Mouse (Mus musculus) CH12.LX (cell line): ENCODE measurements around the gene Clint1. TPM values are rescaled to one million over a fixed set of nuclear protein-coding genes. Genes with fewer than 3 reads are reported as not detected.
"Not testable (repeated sequence)": the region's sequence is repeated elsewhere in the genome, so short reads cannot be mapped to it uniquely, and the experiment has no call there.

Experiments
- DNase-seq: peaks from one replicate; pipeline ENCODE4 v3.0.0-alpha.2; 2013; ENCODE audit errors: extremely low read depth
- H3K27ac ChIP-seq: 2 replicates; pipeline ENCODE4 v1.5.1; 2012; ENCODE audit warnings: low read depth, mild to moderate bottlenecking, control low read depth, moderate library complexity; ENCODE audit not compliant: insufficient read depth
- H3K27me3 ChIP-seq: replicated peaks from 2 replicates; pipeline ENCODE3; 2012; ENCODE audit warnings: inconsistent platforms
- H3K36me3 ChIP-seq, 2 experiments: replicated peaks in 1 of 2; 2 replicates each; pipeline versions ENCODE3 to v1.6.1; 2012; ENCODE audit warnings: inconsistent platforms in 1 of 2, low read length in 1 of 2, mild to moderate bottlenecking in 1 of 2, mixed read lengths in 1 of 2, moderate library complexity in 1 of 2; ENCODE audit not compliant: control insufficient read depth in 1 of 2, insufficient read depth in 1 of 2
- H3K4me1 ChIP-seq, 2 experiments: 2 replicates each; pipeline ENCODE4 v1.6.1; 2012; ENCODE audit warnings: inconsistent platforms in 1 of 2, moderate library complexity in 1 of 2; ENCODE audit not compliant: insufficient read depth in 2 of 2, control insufficient read depth in 1 of 2
- H3K4me2 ChIP-seq: 2 replicates; pipeline ENCODE4 v1.6.1; 2012; ENCODE audit warnings: low read depth, mild to moderate bottlenecking, control low read depth; ENCODE audit not compliant: poor library complexity, insufficient read depth, severe bottlenecking
- H3K4me3 ChIP-seq, 3 experiments: fragments of 150-350 bp in 1 of 3; sonication (generic) in 1 of 3; replicated peaks in 1 of 3; 2 replicates each; pipeline versions ENCODE3 to v1.5.1; 2011 to 2012; ENCODE audit warnings: low read depth in 2 of 3, low read length in 2 of 3, mild to moderate bottlenecking in 2 of 3, moderate library complexity in 2 of 3, control low read depth in 1 of 3, improper control_type of control experiment in 1 of 3, inconsistent platforms in 1 of 3, mixed read lengths in 1 of 3; ENCODE audit not compliant: poor library complexity in 1 of 3
- H3K79me2 ChIP-seq: replicated peaks from 2 replicates; pipeline ENCODE4 v1.6.1; 2012; ENCODE audit warnings: mild to moderate bottlenecking, moderate library complexity; ENCODE audit not compliant: control insufficient read depth, poor library complexity, insufficient read depth, severe bottlenecking; ENCODE audit errors: extremely low read depth
- H3K9ac ChIP-seq: 2 replicates; pipeline ENCODE4 v1.6.1; 2012; ENCODE audit warnings: low read depth, mild to moderate bottlenecking, control low read depth, moderate library complexity; ENCODE audit not compliant: insufficient read depth
- H3K9me3 ChIP-seq: replicated peaks from 2 replicates; pipeline ENCODE3; 2012; ENCODE audit warnings: low read length, inconsistent platforms, mixed read lengths
- BHLHE40 ChIP-seq: IDR thresholded peaks from 2 replicates; pipeline ENCODE4 v1.6.1; 2011; ENCODE audit warnings: mild to moderate bottlenecking, low read depth, low read length, improper control_type of control experiment
- CHD2 ChIP-seq: IDR thresholded peaks from 2 replicates; pipeline ENCODE4 v1.6.1; 2011; ENCODE audit warnings: low read length, improper control_type of control experiment
- CTCF ChIP-seq, 2 experiments: IDR thresholded peaks in 1 of 2; conservative IDR thresholded peaks in 1 of 2; 2 replicates each; pipeline ENCODE4 v1.5.1; 2011 to 2012; ENCODE audit warnings: low read depth in 2 of 2, low read length in 2 of 2, improper control_type of control experiment in 1 of 2, inconsistent platforms in 1 of 2, mild to moderate bottlenecking in 1 of 2, moderate library complexity in 1 of 2
- ELF1 ChIP-seq: IDR thresholded peaks from 2 replicates; pipeline ENCODE4 v1.6.1; 2014; ENCODE audit warnings: low read depth, mild to moderate bottlenecking, inconsistent platforms, low read length, improper control_type of control experiment
- IRF4 ChIP-seq: IDR thresholded peaks from 2 replicates; pipeline ENCODE4 v1.6.1; 2014; ENCODE audit warnings: low read depth, mild to moderate bottlenecking, inconsistent platforms, low read length, improper control_type of control experiment
- JUND ChIP-seq: conservative IDR thresholded peaks from 2 replicates; pipeline ENCODE4 v1.6.1; 2011; ENCODE audit warnings: low read depth, low read length, improper control_type of control experiment
- MXI1 ChIP-seq: IDR thresholded peaks from 2 replicates; pipeline ENCODE4 v1.6.1; 2011; ENCODE audit warnings: mild to moderate bottlenecking, low read depth, low read length, improper control_type of control experiment
- MYC ChIP-seq: IDR thresholded peaks from 2 replicates; pipeline ENCODE4 v1.6.1; 2011; ENCODE audit warnings: low read depth, mild to moderate bottlenecking, improper control_type of control experiment, low read length
- RAD21 ChIP-seq: IDR thresholded peaks from 2 replicates; pipeline ENCODE4 v1.6.1; 2011; ENCODE audit warnings: low read depth, mild to moderate bottlenecking, low read length, improper control_type of control experiment, moderate library complexity
- RCOR1 ChIP-seq: conservative IDR thresholded peaks from 2 replicates; pipeline ENCODE4 v1.6.1; 2012; ENCODE audit warnings: low read depth, mild to moderate bottlenecking, inconsistent platforms, low read length, improper control_type of control experiment
- SIN3A ChIP-seq: IDR thresholded peaks from 2 replicates; pipeline ENCODE4 v1.6.1; 2012; ENCODE audit warnings: low read length, improper control_type of control experiment, inconsistent platforms
- SMC3 ChIP-seq: IDR thresholded peaks from 2 replicates; pipeline ENCODE4 v1.6.1; 2011; ENCODE audit warnings: low read depth, low read length, improper control_type of control experiment
- ZC3H11A ChIP-seq: IDR thresholded peaks from 2 replicates; pipeline ENCODE4 v1.6.1; 2012; ENCODE audit warnings: low read depth, mild to moderate bottlenecking, inconsistent platforms, low read length, improper control_type of control experiment
- ZKSCAN1 ChIP-seq: IDR thresholded peaks from 2 replicates; pipeline ENCODE4 v1.6.1; 2012; ENCODE audit warnings: low read depth, inconsistent platforms, low read length, improper control_type of control experiment, borderline replicate concordance
- ZNF384 ChIP-seq: IDR thresholded peaks from 2 replicates; pipeline ENCODE4 v1.6.1; 2012; ENCODE audit warnings: low read depth, low read length, improper control_type of control experiment, inconsistent platforms
- dilution Hi-C: fragments of 300-500 bp; cut with MboI; formaldehyde crosslinking; loops from 2 replicates; pipeline ENCODE4 v1.14.3; 2020; ENCODE audit warnings: low sequenced_read_pairs; ENCODE audit not compliant: extremely low pct_unique_long_range_greater_than_20kb, extremely low pct_ligation_motif_present
- in situ Hi-C: fragments of 300-500 bp; cut with MboI; formaldehyde crosslinking; loops from 3 replicates; pipeline ENCODE4 v1.14.3; 2019; ENCODE audit warnings: low sequenced_read_pairs, low pct_ligation_motif_present, low pct_unique_long_range_greater_than_20kb, mixed read lengths
- polyA plus RNA-seq: library from polyadenylated mRNA; unstranded; fragments of >175 nt; gene quantifications from 2 replicates; pipeline ENCODE4 v1.2.1, GENCODE M21; 2012; ENCODE audit warnings: low read depth; ENCODE audit not compliant: insufficient read length
- total RNA-seq, 2 experiments: library from RNA; depleted of rRNA; stranded (reverse); fragments of 300-350 nt in 1 of 2; fragments of >200 nt in 1 of 2; gene quantifications; 2 replicates each; pipeline ENCODE4 v1.2.3; 2012 to 2014

Gene Clint1
- total and polyA plus RNA-seq, 3 experiments: 54.1 to 137 (median 98.5) TPM

DNA sequence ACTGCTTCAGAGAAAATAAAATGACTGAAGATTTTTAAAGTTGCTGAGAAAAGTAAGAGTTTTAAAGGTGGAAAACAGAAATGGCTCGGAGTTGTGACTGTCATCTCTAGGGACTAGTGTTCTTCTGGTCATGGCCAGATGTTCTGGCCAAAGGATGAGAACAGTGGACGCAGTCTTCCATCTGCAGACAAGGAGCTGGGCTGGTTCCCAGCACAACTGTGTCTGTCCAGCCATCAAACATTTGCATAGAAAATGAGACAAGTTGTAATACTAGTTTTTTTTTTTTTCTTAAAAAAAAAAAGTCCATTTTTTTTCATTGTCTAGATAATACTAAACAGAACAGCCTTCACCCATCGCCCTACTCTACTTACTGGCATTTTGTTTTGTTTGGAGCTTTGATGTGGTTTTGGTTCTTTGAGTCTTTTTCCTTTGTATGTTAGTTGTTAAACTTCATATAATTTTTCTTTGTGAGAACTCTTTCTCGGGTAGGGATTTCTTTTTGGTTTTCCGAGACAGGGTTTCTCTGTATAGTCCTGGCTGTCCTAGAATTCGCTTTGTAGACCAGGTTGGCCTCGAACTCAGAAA, 23.6 kb downstream of the Clint1 start:
- dilution Hi-C loops: no loop called here
- Histone ChIP-seq H3K36me3 (peaks cover 8 to 72% of the 10 kb centered on the region in 2 experiments), H3K4me1 (peaks cover 0 to 36% of the 10 kb centered on the region in 2 experiments; a peak in 2 of 4 replicates), H3K27me3 (no peaks in the 10 kb centered on the region), H3K9ac (no peak overlapping the region), H3K4me3 (no peak overlapping the region), H3K79me2 (peaks cover 22% of the 10 kb centered on the region; the same call in 1 of the 2 replicates), H3K27ac (no peak overlapping the region), H3K4me2 (no peak overlapping the region), H3K9me3 (no peaks in the 10 kb centered on the region)
- in situ Hi-C loops: loop anchor here (25.0 kb wide), 1 partner anchor 1288 kb away; no protein-coding TSS in a partner anchor
- TF ChIP-seq ZNF384: peak; percentile 45; the same call in 1 of the 2 replicates
- no peak for TF ChIP-seq SMC3
- no peak for DNase-seq

DNA sequence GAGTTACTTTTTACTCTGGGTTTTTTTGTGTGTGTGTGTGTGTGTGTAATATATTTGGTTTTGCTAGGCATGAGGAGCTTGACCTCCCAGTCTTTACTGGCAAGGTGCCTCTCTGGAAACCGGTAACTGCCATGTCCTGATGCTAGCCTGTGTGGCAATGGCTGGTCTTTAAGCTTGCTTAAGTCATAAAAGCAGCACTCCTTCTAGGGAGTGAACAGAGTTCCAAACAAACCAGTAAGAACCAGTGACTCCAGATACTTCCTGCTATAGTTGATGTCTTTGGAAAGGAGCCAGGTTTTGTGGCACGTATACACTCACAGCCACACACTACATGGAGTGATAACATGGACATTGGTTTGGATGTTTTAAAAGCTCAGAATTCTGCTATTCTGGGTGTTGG, 24.2 kb downstream of the Clint1 start:
- no peak for DNase-seq
- no peak overlapping the region for H3K9ac ChIP-seq
- peaks cover 18% of the 10 kb centered on the region; the same call in 1 of the 2 replicates for H3K79me2 ChIP-seq
- H3K4me2 ChIP-seq: no peak overlapping the region
- H3K4me3 ChIP-seq: no peak overlapping the region
- no peak for TF ChIP-seq BHLHE40
- H3K36me3 ChIP-seq: peaks cover 5 to 72% of the 10 kb centered on the region in 2 experiments
- no peaks in the 10 kb centered on the region for H3K27me3 ChIP-seq
- dilution Hi-C loops (no loop called here), in situ Hi-C loops (loop anchor here (25.0 kb wide), 1 partner anchor 1289 kb away; no protein-coding TSS in a partner anchor)
- no peaks in the 10 kb centered on the region for H3K9me3 ChIP-seq
- H3K4me1 ChIP-seq: peaks cover 0 to 38% of the 10 kb centered on the region in 2 experiments; a peak in 2 of 4 replicates
- H3K27ac ChIP-seq: no peak overlapping the region

DNA sequence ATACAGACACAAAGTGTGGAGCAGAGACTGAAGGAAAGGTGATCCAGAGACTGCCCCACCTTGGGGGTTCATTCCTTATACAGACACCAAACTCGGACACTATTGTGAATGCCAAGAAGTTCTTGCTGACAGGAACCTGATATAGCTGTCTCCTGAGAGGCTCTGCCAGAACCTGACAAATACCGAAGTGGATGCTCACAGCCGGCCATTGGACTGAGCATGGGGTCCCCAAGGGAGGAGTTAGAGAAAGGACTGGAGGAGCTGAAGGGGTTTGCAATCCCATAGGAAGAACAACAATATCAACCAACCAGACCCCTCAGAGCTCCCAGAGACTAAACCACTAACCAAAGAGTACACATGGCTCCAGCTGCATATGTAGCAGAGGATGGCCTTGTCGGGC, 27.5 kb downstream of the Clint1 start:
- peaks cover under 1 to 57% of the 10 kb centered on the region in 2 experiments for H3K36me3 ChIP-seq
- H3K4me3 ChIP-seq, DNase-seq, H3K9ac ChIP-seq, H3K27ac ChIP-seq, dilution Hi-C loops, H3K27me3 ChIP-seq, H3K9me3 ChIP-seq, H3K4me2 ChIP-seq: not testable (repeated sequence)
- peaks cover 14% of the 10 kb centered on the region for H3K79me2 ChIP-seq
- in situ Hi-C loops: loop anchor here (25.0 kb wide), 1 partner anchor 1292 kb away; no protein-coding TSS in a partner anchor
- peaks cover 5 to 40% of the 10 kb centered on the region in 2 experiments for H3K4me1 ChIP-seq

DNA sequence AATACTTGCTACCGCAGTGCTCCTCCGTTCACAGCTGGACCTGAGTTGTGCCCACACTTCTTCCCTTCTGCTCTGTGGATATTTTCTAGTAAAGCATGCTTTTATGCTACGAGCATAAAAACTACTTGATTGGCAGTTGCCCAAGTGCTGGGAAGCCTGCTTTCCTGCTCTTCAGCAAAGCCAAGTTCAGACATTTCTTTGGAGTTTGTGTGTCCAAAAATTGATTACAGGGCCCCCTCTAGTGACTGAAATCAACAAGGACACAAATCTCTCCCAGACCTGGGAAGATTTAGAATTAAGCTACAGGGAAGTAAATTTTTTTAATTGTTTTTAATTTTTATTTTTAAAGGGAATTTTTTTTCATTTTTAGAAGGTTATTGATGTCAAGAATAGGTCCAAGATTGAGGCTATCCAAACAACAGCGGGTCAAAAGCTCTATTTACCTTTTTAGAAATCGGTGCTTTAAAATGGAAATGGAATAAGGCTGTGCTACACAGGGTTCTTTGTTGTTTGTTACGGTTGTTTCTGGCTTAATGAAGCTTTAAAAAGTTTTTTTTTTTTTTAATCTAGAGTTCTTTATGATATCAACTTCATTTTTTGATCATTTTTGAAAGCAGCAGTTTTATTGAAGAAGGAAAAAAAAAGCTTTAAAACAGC, 29.3 kb downstream of the Clint1 start:
- Histone ChIP-seq H3K36me3 (peaks cover 14 to 64% of the 10 kb centered on the region in 2 experiments), H3K9ac (no peak overlapping the region), H3K4me2 (no peak overlapping the region), H3K9me3 (no peaks in the 10 kb centered on the region), H3K27ac (no peak overlapping the region), H3K4me3 (no peak overlapping the region), H3K27me3 (no peaks in the 10 kb centered on the region), H3K79me2 (peaks cover 7% of the 10 kb centered on the region), H3K4me1 (peaks cover 5 to 32% of the 10 kb centered on the region in 2 experiments)
- dilution Hi-C loops: no loop called here
- in situ Hi-C loops: loop anchor here (10.0 to 25.0 kb wide), 3 partner anchors 76 to 1294 kb away; no protein-coding TSS in a partner anchor
- peak; percentile 19 for DNase-seq
- TF ChIP-seq SMC3 (peak; percentile 48), ELF1 (no peak), ZC3H11A (no peak), ZNF384 (no peak), BHLHE40 (no peak), MXI1 (no peak), SIN3A (no peak), IRF4 (no peak), RCOR1 (no peak), ZKSCAN1 (no peak), CTCF (conservative IDR thresholded peaks at IDR 0.05 in 1 of 2, IDR thresholded peaks at IDR 0.05 in 1 of 2; ENCODE audit: low read depth in 2 of 2, low read length in 2 of 2) (peak in 1 of 2 experiments; percentile 77; a peak in 2 of 4 replicates), MYC (no peak), RAD21 (peak; percentile 79), CHD2 (no peak), JUND (no peak)
